Mouse (Mus musculus) thymus, adult 2 months (tissue): Measurements from ENCODE around the gene Rab22a. TPM values are rescaled to one million over a fixed set of nuclear protein-coding genes. Genes with fewer than 3 reads are reported as not detected.

Experiments
- DNase-seq: peaks from one replicate; pipeline ENCODE4 v3.0.0; 2021
- H3K27ac ChIP-seq: fragments of 200-500 bp; 2 replicates; pipeline ENCODE4 v1.5.1; 2012; ENCODE audit warnings: low read length, control low read depth; ENCODE audit not compliant: control insufficient read depth, insufficient read depth
- H3K27me3 ChIP-seq: fragments of 200-500 bp; 2 replicates; pipeline ENCODE4 v1.6.1; 2012; ENCODE audit warnings: mild to moderate bottlenecking, low read length, moderate library complexity, mixed read lengths; ENCODE audit not compliant: control insufficient read depth, insufficient read depth
- H3K36me3 ChIP-seq: fragments of 200-500 bp; 2 replicates; pipeline ENCODE4 v1.6.1; 2012; ENCODE audit warnings: mild to moderate bottlenecking, low read length, moderate library complexity; ENCODE audit not compliant: control insufficient read depth, insufficient read depth
- H3K4me1 ChIP-seq: fragments of 200-500 bp; replicated peaks from 2 replicates; pipeline ENCODE4 v1.6.1; 2012; ENCODE audit warnings: low read length; ENCODE audit not compliant: control insufficient read depth, insufficient read depth
- H3K4me3 ChIP-seq: fragments of 200-500 bp; 2 replicates; pipeline ENCODE4 v1.5.1; 2012; ENCODE audit warnings: mild to moderate bottlenecking, low read length, control low read depth, moderate library complexity; ENCODE audit not compliant: control insufficient read depth, insufficient read depth
- CTCF ChIP-seq: fragments of 200-500 bp; IDR thresholded peaks from 2 replicates; pipeline ENCODE4 v1.5.1; 2012; ENCODE audit warnings: mild to moderate bottlenecking, control low read depth, low read length, moderate library complexity, borderline replicate concordance; ENCODE audit not compliant: control insufficient read depth, poor library complexity, insufficient read depth; ENCODE audit errors: extremely low read depth
- POLR2A ChIP-seq: fragments of 200-500 bp; IDR thresholded peaks from 2 replicates; pipeline ENCODE4 v1.6.1; 2012; ENCODE audit warnings: mild to moderate bottlenecking, low read length, control low read depth, moderate library complexity; ENCODE audit not compliant: control insufficient read depth, poor library complexity, insufficient read depth; ENCODE audit errors: extremely low read depth
- WGBS: fragments of 180-500 bp; shearing (Covaris S2); methylation state at CpG from one replicate; pipeline ENCODE4 v1.1.7; 2018; 5-methylcytosine and 5-hydroxymethylcytosine counted together
- polyA plus RNA-seq: library from polyadenylated mRNA; depleted of rRNA; stranded (reverse); fragments of >200 nt; gene quantifications from 2 replicates; pipeline ENCODE4 v1.2.3, GENCODE M21; 2012

Rab22a gene
- polyA plus RNA-seq, 1 experiment, result 33.8 TPM

GRCm38 (mm10) chr2:173724940-173725807, 65.6 kb downstream of the Rab22a start:
- Histone ChIP-seq H3K4me3 (no peak overlapping the region), H3K36me3 (no peaks in the 10 kb centered on the region), H3K27ac (no peak overlapping the region), H3K4me1 (no peaks in the 10 kb centered on the region), H3K27me3 (no peaks in the 10 kb centered on the region)
- TF ChIP-seq CTCF (no peak), POLR2A (no peak)
- 90% methylated on average over 15 of the region's 15 CpGs for WGBS
- no peak for DNase-seq

- Histone ChIP-seq H3K27me3 (no peaks in the 10 kb centered on the region), H3K4me1 (no peaks in the 10 kb centered on the region), H3K27ac (no peak overlapping the region), H3K36me3 (no peaks in the 10 kb centered on the region), H3K4me3 (no peak overlapping the region)
- 97% methylated on average over 4 of the region's 4 CpGs for WGBS
- DNase-seq, result no peak
- TF ChIP-seq POLR2A (no peak), CTCF (no peak)
Observed at GRCm38 (mm10) chr2:173725819-173726218, 66.3 kb downstream of the Rab22a start.

GRCm38 (mm10) chr2:173730444-173730966, 70.9 kb downstream of the Rab22a start:
- no peaks in the 10 kb centered on the region for H3K4me1 ChIP-seq
- no peaks in the 10 kb centered on the region for H3K36me3 ChIP-seq
- 72% methylated on average over 9 of the region's 9 CpGs for WGBS
- TF ChIP-seq POLR2A (no peak), CTCF (no peak)
- no peak overlapping the region for H3K4me3 ChIP-seq
- no peak for DNase-seq
- H3K27me3 ChIP-seq, result no peaks in the 10 kb centered on the region
- no peak overlapping the region for H3K27ac ChIP-seq

- Histone ChIP-seq H3K27me3 (no peaks in the 10 kb centered on the region), H3K36me3 (no peaks in the 10 kb centered on the region), H3K4me1 (peaks cover 15% of the 10 kb centered on the region), H3K27ac (no peak overlapping the region), H3K4me3 (no peak overlapping the region)
- TF ChIP-seq CTCF (no peak), POLR2A (no peak)
- no peak for DNase-seq
- 92% methylated on average over 2 of the region's 2 CpGs for WGBS
Observed at GRCm38 (mm10) chr2:173734426-173734825, 74.9 kb downstream of the Rab22a start.

GRCm38 (mm10) chr2:173737222-173737989, 77.8 kb downstream of the Rab22a start, which contains the start of gene Vapb:
Gene Vapb (plus strand): TSS chr2:173737511.
- DNase-seq, result peak; percentile 99
- Histone ChIP-seq H3K27me3 (no peaks in the 10 kb centered on the region), H3K4me3 (peak within 1 kb of the TSS; percentile 77), H3K36me3 (no peaks in the 10 kb centered on the region), H3K27ac (no peak within 1 kb of the TSS), H3K4me1 (peaks cover 20% of the 10 kb centered on the region)
- TF ChIP-seq CTCF (0 out of 2 replicates have a peak, but pooled peaks have one; percentile 40), POLR2A (0 out of 2 replicates have a peak, but pooled peaks have one; percentile 20)
- under 1% methylated on average over 64 of the region's 70 CpGs for WGBS

- WGBS, result 78% methylated on average over 9 of the region's 9 CpGs
- no peak overlapping the region for H3K27ac ChIP-seq
- no peaks in the 10 kb centered on the region for H3K36me3 ChIP-seq
- H3K4me3 ChIP-seq, result peak overlapping the region; percentile 77
- H3K4me1 ChIP-seq, result peaks cover 20% of the 10 kb centered on the region
- no peak for DNase-seq
- no peaks in the 10 kb centered on the region for H3K27me3 ChIP-seq
- TF ChIP-seq CTCF (no peak), POLR2A (no peak)
Observed at GRCm38 (mm10) chr2:173738232-173738631, 78.7 kb downstream of the Rab22a start.
